Mouse (Mus musculus): ENCODE results near the gene Itga2b. TPM values are rescaled to one million over a fixed set of nuclear protein-coding genes. Genes with fewer than 3 reads are reported as not detected.
A peak's percentile ranks its signal among the peaks of the same experiment; 100 is the strongest.

The Itga2b gene
- polyA plus RNA-seq, 1 experiment from 2014 or later = 4.3 TPM

DNA sequence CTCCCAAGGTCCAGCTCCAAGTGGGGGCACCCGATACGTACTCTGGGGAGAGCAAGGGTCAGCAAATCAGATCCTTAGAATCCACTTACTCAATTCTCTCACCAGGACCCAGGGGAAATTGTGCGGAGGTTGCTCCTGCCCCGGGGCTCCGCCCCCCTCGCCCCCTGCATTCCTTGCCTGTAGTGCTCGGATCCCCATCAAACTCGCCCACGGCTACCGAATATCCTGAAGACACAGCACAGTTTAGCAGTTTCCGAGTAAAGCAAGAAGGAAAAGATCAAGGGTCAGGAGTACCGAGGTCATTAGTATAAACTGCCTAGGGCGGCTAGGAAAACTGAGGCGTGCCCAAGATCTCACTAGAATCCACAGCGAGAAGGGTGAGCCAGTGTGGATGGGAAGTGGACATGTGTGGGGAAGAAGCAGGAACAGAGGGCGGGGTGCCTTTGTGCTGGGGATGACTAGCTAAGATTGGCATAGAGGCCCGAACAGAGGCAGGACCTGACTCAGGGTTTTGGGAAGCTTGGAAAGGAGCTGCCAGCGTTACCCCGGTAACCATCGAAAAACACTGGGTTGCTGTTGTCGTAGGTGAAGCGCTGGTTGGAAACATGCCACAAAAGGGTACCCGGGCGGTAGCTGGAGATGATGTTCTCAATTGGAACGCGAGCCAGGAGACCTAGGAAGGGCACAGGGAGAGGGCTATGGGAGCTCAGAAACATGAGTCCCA is 4.0 kb downstream of the Itga2b start:
- Histone ChIP-seq H3K4me3 (ENCODE audit: low read depth, low read length) (no peak overlapping the region), H3K27ac (ENCODE audit: low read depth, low read length) (no peak overlapping the region)
- 8% methylated on average over 26 of the region's 26 CpGs for WGBS

DNA sequence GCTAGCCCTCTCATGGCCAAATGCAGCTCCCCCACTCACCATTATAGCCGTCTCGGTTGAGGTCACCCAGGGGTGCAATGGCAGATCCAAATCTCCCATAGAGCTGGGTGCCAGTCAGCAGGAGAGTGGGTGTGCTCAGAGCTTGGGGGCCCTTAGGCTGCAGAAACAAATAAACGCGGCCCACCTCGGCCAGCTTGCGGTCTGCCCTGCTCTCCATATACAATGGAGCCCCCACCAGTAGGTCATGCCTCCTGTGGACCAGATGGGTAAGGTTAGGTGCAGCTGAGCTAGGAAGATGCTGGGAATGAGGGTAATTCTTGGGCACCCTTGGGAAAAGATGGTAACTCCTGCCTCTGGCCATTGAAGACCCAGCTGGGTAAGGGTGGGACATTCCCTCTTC is 5.0 kb downstream of the Itga2b start:
- Histone ChIP-seq H3K9ac (ENCODE audit: low read length) (no peak overlapping the region), H3K4me2 (ENCODE audit: low read length) (no peak overlapping the region), H3K4me3 (ENCODE audit: low read depth, low read length) (no peak overlapping the region), H3K9me3 (replicated peaks; ENCODE audit: control insufficient read depth, low read length) (no peaks in the 10 kb centered on the region), H3K27me3 (replicated peaks; ENCODE audit: control insufficient read depth, insufficient read depth, low read length) (no peaks in the 10 kb centered on the region), H3K27ac (ENCODE audit: low read depth, low read length) (no peak overlapping the region), H3K4me1 (ENCODE audit: control insufficient read depth, insufficient read depth, low read length) (peaks cover 17% of the 10 kb centered on the region), H3K36me3 (ENCODE audit: control insufficient read depth, insufficient read depth, low read length) (no peaks in the 10 kb centered on the region)
- no peak for DNase-seq (ENCODE audit: low spot score)
- ATAC-seq = no peak
- WGBS = 97% methylated on average over 6 of the region's 6 CpGs

More for the DNA sequence above, 4.0 kb downstream of the Itga2b start:
- peak; percentile 42 for ATAC-seq
- no peaks in the 10 kb centered on the region for H3K27me3 ChIP-seq (replicated peaks; ENCODE audit: control insufficient read depth, insufficient read depth, low read length)
- peak; percentile 89 for DNase-seq (ENCODE audit: low spot score)
- H3K4me2 ChIP-seq (ENCODE audit: low read length) = peak overlapping the region; percentile 31
- H3K4me1 ChIP-seq (ENCODE audit: control insufficient read depth, insufficient read depth, low read length) = peaks cover 17% of the 10 kb centered on the region
- 0 out of 2 replicates have a peak overlapping the region, but pooled peaks have one; percentile 21 for H3K9ac ChIP-seq (ENCODE audit: low read length)
- H3K9me3 ChIP-seq (replicated peaks; ENCODE audit: control insufficient read depth, low read length) = no peaks in the 10 kb centered on the region
- H3K36me3 ChIP-seq (ENCODE audit: control insufficient read depth, insufficient read depth, low read length) = no peaks in the 10 kb centered on the region

DNA sequence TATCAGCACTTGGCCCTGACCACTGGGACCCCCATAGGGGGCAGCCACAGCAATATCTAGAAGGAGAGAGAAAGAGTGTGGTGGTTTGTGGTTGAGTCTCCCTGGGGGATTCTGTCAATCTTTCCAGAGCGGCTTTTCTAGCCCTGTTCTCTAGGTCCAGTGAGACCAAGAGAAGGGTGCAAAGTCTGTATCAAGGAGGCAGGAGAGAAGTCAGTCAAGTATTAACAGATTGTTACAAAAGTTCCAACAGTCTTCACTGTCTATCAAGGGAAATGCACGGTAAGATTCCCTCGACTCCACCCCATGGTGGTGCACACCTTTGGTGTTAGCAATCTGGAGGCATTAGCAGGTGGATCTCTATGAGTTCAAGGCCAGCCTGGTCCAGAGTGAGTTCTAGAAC is 8.2 kb downstream of the Itga2b start:
- H3K4me3 ChIP-seq (ENCODE audit: low read depth, low read length) = no peak overlapping the region
- no peak overlapping the region for H3K4me2 ChIP-seq (ENCODE audit: low read length)
- peaks cover 3% of the 10 kb centered on the region; the same call in 1 of the 2 replicates for H3K27me3 ChIP-seq (replicated peaks; ENCODE audit: control insufficient read depth, insufficient read depth, low read length)
- no peaks in the 10 kb centered on the region for H3K9me3 ChIP-seq (replicated peaks; ENCODE audit: control insufficient read depth, low read length)
- DNase-seq (ENCODE audit: low spot score) (no peak), ATAC-seq (no peak)
- H3K9ac ChIP-seq (ENCODE audit: low read length) = no peak overlapping the region
- peaks cover 9% of the 10 kb centered on the region for H3K4me1 ChIP-seq (ENCODE audit: control insufficient read depth, insufficient read depth, low read length)
- no peak overlapping the region for H3K27ac ChIP-seq (ENCODE audit: low read depth, low read length)
- WGBS = 80% methylated on average over 3 of the region's 3 CpGs
- H3K36me3 ChIP-seq (ENCODE audit: control insufficient read depth, insufficient read depth, low read length) = no peaks in the 10 kb centered on the region

DNA sequence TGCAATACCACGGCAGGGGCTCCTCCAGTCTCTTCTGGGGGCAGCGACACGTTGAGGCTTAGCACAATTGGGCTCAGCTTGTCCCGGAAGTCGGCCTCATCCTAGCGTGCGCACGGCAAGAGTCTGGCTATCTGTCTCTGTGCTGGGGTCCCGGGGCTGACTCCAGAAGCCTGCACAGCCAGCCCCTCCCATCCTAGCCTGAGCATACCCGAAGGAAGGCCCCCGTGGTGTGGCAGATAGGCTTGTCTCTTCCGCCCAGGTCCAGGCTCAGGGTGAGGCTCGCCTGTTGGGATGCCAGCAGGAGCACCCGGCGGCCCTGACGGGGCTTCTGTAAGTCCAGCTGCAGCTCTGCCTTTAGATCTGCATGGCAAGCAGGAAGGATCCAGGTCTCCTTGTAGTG is 9.4 kb downstream of the Itga2b start:
- Histone ChIP-seq H3K36me3 (ENCODE audit: control insufficient read depth, insufficient read depth, low read length) (no peaks in the 10 kb centered on the region), H3K4me2 (ENCODE audit: low read length) (no peak overlapping the region), H3K9me3 (replicated peaks; ENCODE audit: control insufficient read depth, low read length) (no peaks in the 10 kb centered on the region), H3K9ac (ENCODE audit: low read length) (no peak overlapping the region), H3K4me3 (ENCODE audit: low read depth, low read length) (no peak overlapping the region), H3K27ac (ENCODE audit: low read depth, low read length) (no peak overlapping the region), H3K4me1 (ENCODE audit: control insufficient read depth, insufficient read depth, low read length) (peaks cover 3% of the 10 kb centered on the region), H3K27me3 (replicated peaks; ENCODE audit: control insufficient read depth, insufficient read depth, low read length) (peaks cover 3% of the 10 kb centered on the region; the same call in 1 of the 2 replicates)
- no peak for DNase-seq (ENCODE audit: low spot score)
- ATAC-seq = no peak
- WGBS = 70% methylated on average over 16 of the region's 16 CpGs

DNA sequence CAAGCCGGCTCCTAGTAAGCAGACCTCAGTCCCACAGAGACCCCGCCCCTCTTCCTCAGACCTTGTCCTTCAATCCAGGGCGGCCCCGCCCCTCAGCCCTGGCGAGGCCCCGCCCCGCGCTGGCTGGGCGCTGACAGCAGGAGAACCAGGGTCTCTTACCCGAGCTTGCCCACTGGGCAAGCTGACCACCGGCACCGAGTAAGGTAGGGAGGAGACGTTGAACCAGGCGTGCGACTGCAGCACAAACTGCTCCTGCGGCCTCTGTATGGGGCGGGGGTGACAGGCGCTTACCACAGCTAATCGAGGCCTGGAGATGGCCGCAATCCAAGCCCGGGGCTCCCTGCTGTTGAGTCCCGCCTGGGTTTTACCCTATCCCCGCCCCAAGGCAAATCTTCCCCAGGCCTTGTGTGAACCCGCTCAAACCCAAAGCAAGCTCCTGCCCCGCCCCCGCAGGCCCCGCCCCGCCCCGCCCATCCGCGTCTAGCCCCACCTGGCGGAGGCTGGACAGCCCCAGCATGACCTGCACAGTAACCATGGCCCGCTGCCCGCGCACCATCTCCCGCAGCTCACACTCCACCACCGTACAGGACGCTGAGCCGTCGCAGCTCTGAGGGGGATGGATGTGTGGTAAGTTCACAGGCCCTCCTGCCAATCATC is 14.1 kb downstream of the Itga2b start:
- under 1% methylated on average over 40 of the region's 40 CpGs for WGBS
- H3K36me3 ChIP-seq (ENCODE audit: control insufficient read depth, insufficient read depth, low read length) = no peaks in the 10 kb centered on the region

DNA sequence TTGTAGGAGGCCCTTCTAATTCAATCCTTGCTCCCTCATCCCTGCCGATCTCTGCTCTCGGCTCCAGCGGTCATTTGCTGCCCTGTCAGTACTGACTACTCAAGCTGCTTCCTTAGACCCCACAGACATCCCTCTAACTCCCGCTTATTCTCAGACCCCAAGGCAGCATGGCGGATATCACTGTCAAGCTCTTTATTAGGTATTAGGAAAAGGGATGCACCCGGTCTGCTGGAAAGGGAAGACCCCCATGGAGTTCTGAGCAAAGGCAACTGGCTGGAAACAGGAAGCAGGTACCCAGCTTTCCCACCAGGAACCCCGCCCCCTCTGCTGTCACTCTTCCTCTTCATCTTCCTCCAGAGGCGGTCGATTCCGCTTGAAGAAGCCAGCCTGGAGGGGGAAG is 16.8 kb downstream of the Itga2b start:
- DNase-seq (ENCODE audit: low spot score) (no peak), ATAC-seq (no peak)
- H3K36me3 ChIP-seq (ENCODE audit: control insufficient read depth, insufficient read depth, low read length) = no peaks in the 10 kb centered on the region
- no peak overlapping the region for H3K27ac ChIP-seq (ENCODE audit: low read depth, low read length)
- H3K9me3 ChIP-seq (replicated peaks; ENCODE audit: control insufficient read depth, low read length) = no peaks in the 10 kb centered on the region
- H3K4me2 ChIP-seq (ENCODE audit: low read length) = no peak overlapping the region
- peaks cover 8% of the 10 kb centered on the region for H3K4me1 ChIP-seq (ENCODE audit: control insufficient read depth, insufficient read depth, low read length)
- no peak overlapping the region for H3K9ac ChIP-seq (ENCODE audit: low read length)
- H3K27me3 ChIP-seq (replicated peaks; ENCODE audit: control insufficient read depth, insufficient read depth, low read length) = peaks cover 8% of the 10 kb centered on the region; the same call in 1 of the 2 replicates
- no peak overlapping the region for H3K4me3 ChIP-seq (ENCODE audit: low read depth, low read length)
- 21% methylated on average over 10 of the region's 10 CpGs for WGBS

More for the DNA sequence above, 14.1 kb downstream of the Itga2b start:
- ATAC-seq (peak; percentile 89), DNase-seq (ENCODE audit: low spot score) (peak; percentile 86)
- peak overlapping the region; percentile 45 for H3K4me3 ChIP-seq (ENCODE audit: low read depth, low read length)
- peak overlapping the region; percentile 51 for H3K9ac ChIP-seq (ENCODE audit: low read length)
- no peak overlapping the region for H3K27ac ChIP-seq (ENCODE audit: low read depth, low read length)
- H3K27me3 ChIP-seq (replicated peaks; ENCODE audit: control insufficient read depth, insufficient read depth, low read length) = peaks cover 6% of the 10 kb centered on the region; the same call in 1 of the 2 replicates
- H3K4me1 ChIP-seq (ENCODE audit: control insufficient read depth, insufficient read depth, low read length) = peaks cover 8% of the 10 kb centered on the region
- no peaks in the 10 kb centered on the region for H3K9me3 ChIP-seq (replicated peaks; ENCODE audit: control insufficient read depth, low read length)
- peak overlapping the region; percentile 80 for H3K4me2 ChIP-seq (ENCODE audit: low read length)

DNA sequence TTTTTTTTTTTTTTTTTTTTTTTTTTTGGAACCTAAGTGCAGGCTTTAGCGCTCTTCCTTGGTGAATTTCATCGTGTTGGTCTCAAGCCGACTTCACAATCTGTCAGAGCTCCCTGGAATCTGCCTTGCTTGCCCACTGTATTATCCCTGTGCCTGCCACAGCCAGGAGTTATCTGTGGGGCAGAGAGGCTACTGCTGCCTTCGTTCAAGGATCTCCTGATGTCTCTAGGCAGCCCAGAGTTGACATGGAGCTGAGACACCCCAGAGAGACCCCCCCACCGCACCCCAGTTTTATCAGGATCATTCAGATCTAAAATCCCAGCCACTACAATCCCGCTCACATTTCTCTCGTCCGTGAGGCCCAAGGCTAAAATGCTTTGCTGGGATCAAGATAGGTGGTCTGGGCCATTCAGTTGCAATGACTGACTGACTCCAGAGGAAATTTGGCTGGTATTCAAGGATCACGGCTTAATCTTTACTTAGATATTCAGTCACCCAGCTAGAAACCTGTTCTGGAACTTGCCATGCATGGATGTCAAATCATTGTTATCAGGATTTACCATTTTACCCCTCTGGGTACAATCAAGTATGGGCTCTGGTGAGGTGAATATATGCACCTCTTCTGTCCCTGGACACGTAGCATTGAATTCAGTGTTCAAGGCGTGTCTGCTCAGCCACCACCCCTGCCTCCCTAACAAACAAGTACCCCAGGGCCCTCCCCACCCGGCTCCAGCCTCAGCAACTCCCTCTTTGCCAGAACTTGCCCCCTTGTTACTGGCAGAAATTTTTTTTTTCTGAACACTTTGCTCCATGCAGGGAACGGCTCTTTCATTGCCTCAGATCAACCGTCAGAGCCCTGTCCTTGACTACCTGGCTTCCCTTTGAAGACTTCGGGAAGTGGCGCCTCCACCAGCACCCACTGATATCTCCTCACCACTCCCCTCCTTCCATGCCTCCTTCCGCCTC is 20.6 kb downstream of the Itga2b start:
- no peak for DNase-seq (ENCODE audit: low spot score)
- Histone ChIP-seq H3K27me3 (replicated peaks; ENCODE audit: control insufficient read depth, insufficient read depth, low read length) (0 out of 2 replicates have a peak, but pooled peaks cover 5% of the 10 kb centered on the region), H3K4me3 (ENCODE audit: low read depth, low read length) (no peak overlapping the region), H3K9ac (ENCODE audit: low read length) (no peak overlapping the region), H3K36me3 (ENCODE audit: control insufficient read depth, insufficient read depth, low read length) (peaks cover under 1% of the 10 kb centered on the region; the same call in 1 of the 2 replicates), H3K4me2 (ENCODE audit: low read length) (no peak overlapping the region), H3K9me3 (replicated peaks; ENCODE audit: control insufficient read depth, low read length) (no peaks in the 10 kb centered on the region), H3K4me1 (ENCODE audit: control insufficient read depth, insufficient read depth, low read length) (peaks cover 23% of the 10 kb centered on the region), H3K27ac (ENCODE audit: low read depth, low read length) (no peak overlapping the region)
- ATAC-seq = no peak
- WGBS = 43% methylated on average over 17 of the region's 17 CpGs

DNA sequence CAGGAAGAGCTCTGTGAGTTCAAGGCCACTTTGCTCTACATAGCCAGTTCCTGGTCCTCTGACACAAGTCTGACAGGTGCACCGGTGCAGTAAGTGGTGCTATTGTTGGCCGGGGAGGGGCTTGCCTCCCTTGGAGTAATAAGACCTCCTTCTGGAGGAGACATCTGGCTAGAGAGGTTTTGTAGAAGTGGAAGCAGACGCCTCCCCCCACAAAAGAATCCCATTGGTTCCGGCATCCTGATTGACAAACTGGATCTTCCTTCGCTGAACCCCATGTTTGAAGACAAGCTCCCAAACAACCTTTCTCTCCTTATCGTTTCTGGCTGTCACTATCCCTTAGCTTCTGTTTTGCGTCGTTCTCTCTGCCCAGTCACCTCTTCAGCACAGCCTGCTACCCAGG is 21.6 kb downstream of the Itga2b start:
- Histone ChIP-seq H3K4me1 (ENCODE audit: control insufficient read depth, insufficient read depth, low read length) (peaks cover 28% of the 10 kb centered on the region), H3K4me3 (ENCODE audit: low read depth, low read length) (no peak overlapping the region), H3K9ac (ENCODE audit: low read length) (no peak overlapping the region), H3K4me2 (ENCODE audit: low read length) (peak overlapping the region; percentile 95; the same call in 1 of the 2 replicates), H3K9me3 (replicated peaks; ENCODE audit: control insufficient read depth, low read length) (no peaks in the 10 kb centered on the region), H3K27me3 (replicated peaks; ENCODE audit: control insufficient read depth, insufficient read depth, low read length) (0 out of 2 replicates have a peak, but pooled peaks cover 5% of the 10 kb centered on the region), H3K36me3 (ENCODE audit: control insufficient read depth, insufficient read depth, low read length) (peaks cover 10% of the 10 kb centered on the region; the same call in 1 of the 2 replicates), H3K27ac (ENCODE audit: low read depth, low read length) (no peak overlapping the region)
- ATAC-seq (no peak), DNase-seq (ENCODE audit: low spot score) (no peak)
- whole genome bisulfite sequencing = 12% methylated on average over 8 of the region's 8 CpGs

Measured in forebrain, embryonic 14.5 days (tissue).